Mouse (Mus musculus) CH12.LX (cell line): ENCODE measurements around the gene Hnrnpul1.

Source experiments
- CTCF ChIP-seq, 2 experiments: IDR thresholded peaks in 1 of 2; conservative IDR thresholded peaks in 1 of 2; 2 replicates each; pipeline ENCODE4 v1.5.1; 2011 to 2012; ENCODE audit warnings: low read depth in 2 of 2, low read length in 2 of 2, improper control_type of control experiment in 1 of 2, inconsistent platforms in 1 of 2, mild to moderate bottlenecking in 1 of 2, moderate library complexity in 1 of 2
- EP300 ChIP-seq: IDR thresholded peaks from 2 replicates; pipeline ENCODE4 v1.6.1; 2011; ENCODE audit warnings: low read length, improper control_type of control experiment
- ZNF384 ChIP-seq: IDR thresholded peaks from 2 replicates; pipeline ENCODE4 v1.6.1; 2012; ENCODE audit warnings: low read depth, low read length, improper control_type of control experiment, inconsistent platforms

DNA sequence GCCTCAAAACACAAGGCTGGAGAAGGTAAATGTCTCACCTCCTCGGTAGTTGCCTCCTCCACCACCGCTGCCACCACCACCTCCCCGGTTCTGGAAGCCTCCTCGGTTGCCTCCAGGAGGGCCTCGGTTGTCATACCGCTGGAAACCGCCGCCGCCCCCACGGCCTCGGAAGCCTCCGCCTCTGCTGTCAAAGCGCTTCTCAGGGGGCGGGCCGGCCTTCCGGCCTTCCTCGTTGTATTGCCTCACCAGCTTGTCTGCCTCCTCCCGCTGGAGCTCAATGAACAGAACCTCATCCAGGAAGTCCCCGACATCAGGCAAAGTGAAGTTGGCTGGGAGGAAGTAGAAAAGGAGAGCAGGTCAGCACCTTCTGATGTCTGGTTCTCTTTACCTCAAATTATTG lies 28.7 kb downstream of the Hnrnpul1 start:
- no peak for TF ChIP-seq EP300
- no peak for TF ChIP-seq ZNF384
- no peak for TF ChIP-seq CTCF (conservative IDR thresholded peaks at IDR 0.05 in 1 of 2, IDR thresholded peaks at IDR 0.05 in 1 of 2; ENCODE audit: low read depth in 2 of 2, low read length in 2 of 2)
